Mouse (Mus musculus) bone marrow macrophage, adult 2 months (primary cell): Measurements from ENCODE around the gene Bcan.

Experiments
- CTCF ChIP-seq: IDR thresholded peaks from 2 replicates; pipeline ENCODE4 v1.5.1; 2012; ENCODE audit warnings: low read depth, mild to moderate bottlenecking, low read length, moderate library complexity
- POLR2A ChIP-seq: IDR thresholded peaks from 2 replicates; pipeline ENCODE4 v1.6.1; 2012; ENCODE audit warnings: mild to moderate bottlenecking, low read depth, low read length, borderline replicate concordance

- TF ChIP-seq CTCF (no peak), POLR2A (no peak)
These were observed 41.1 kb downstream of the Bcan start for GRCm38 (mm10) chr3:87958967-87959366.
